Mouse (Mus musculus) cerebellum, adult 9-10 months (tissue): ENCODE data around the gene Folr2.

Experiments used
- DNase-seq: peaks from one replicate; pipeline ENCODE4 v3.0.0; 2022

Folr2 gene

DNA sequence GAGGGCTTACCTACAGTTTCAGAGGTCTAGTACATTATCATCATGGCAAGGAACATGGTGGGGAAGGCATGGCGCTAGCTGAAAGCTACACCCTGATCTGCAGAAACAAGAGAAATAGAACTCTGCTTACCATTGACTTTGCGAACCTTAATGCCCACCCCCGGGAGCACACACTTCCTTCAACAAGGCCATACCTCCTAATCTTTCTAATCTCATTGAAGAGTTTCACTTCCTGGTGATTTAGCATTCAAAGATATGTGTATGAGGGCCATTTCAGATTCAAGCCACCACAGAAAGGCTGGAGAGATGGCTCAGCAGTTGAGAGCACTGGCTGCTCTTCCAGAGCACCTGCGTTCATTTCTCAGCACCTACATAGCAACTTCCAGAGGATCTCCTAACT lies at the start of gene Folr2:
Gene Folr2, minus strand, starts transcription at position 101 of the 400 bp plus-strand sequence.
- DNase-seq: no peak

DNA sequence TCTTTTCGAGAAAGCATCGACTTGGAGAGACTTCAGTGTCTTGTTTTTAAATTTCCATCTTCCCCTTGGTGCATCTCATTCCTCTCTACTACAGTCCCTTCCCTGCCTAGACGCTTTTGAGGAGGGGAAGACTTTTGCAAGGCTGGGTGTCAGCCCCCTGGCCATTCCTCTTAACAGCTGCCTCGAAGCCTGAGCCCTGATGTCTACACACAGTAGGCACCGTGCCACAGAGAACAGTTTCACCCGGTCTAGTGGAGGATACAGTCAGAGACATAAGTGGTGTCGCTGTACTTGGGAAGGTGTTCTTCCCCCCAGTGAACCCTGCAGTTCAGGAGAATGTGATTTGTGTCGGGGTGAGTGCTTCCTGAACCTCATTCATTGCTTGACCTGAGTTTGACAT lies 49.7 kb upstream of the Folr2 start:
- DNase-seq: no peak

DNA sequence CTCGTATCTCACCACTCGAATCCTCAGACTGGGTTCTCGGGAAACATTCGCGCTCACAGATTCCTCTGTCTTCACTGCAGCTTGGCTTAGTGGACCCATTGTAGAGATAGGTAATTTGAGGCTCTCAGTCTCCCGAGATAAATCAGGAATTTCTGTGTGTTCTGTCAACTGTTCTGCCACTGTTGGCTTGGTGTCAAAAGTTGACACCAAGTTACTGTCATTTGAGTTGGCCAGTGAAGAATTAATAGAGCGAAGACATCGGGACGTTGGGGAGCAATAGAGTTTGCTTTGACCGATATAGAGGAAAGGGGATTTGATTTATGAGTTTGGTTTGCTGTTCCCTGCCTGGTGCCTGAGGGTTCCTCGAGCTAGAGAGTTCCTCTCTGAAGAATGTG lies 49.3 kb upstream of the Folr2 start, which contains the start of gene Tomt:
Gene Tomt, minus strand, starts transcription at position 73 of the 395 bp plus-strand sequence.
- DNase-seq: no peak

DNA sequence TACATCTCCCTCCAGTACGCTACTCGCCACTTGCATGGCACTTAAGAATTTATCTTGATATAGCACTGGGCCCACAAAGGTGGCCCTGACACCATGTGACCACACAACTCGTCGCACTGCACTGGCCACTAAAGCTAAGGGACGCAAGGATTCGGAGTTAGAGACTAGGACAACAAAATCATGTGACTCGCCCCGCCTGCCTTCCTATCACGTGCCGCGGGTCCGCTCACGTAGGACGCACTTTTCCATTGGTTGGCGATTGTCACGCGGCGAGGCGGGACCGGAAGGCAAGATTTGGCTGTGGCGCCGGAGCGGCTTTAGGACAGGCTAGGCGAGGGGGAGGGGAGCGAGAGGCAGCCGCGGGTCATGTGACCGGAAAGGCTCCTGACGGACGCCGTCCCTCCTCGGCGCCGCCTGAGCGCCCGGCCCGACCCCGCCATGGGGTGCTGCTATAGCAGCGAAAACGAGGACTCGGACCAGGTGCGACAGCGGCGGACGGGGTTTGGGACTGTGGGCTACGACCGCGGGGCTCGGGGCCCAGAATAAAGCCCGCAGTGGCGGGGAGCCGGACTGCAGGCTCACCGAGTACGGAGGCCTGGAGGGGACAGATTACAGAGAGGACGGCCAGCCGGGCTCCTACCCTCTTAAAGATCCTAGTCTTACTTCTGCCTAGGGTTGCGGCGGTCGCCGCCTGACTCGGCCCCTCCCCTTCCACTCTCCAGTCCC lies 48.7 kb upstream of the Folr2 start, which contains the start of gene Lamtor1:
Gene Lamtor1, plus strand, starts transcription at position 344 of the 726 bp plus-strand sequence.
- DNase-seq: peak; percentile 99

DNA sequence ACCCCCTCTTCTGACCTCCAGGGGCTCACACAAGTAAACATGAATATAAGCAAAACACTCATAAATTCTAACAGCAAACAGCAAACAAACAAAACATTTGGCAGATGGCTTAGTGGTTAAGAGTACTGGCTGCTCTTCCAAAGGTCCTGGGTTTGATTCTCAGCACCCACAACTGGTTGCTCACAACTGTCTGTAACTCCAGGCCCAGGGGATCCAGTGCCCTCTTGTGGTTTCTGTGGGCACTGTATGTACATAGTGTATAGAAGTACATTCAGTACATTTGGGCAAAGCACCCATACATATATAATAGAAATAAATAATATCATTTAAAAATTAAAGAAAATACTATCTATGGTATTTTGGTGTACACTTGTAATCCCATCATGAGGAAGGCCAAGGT lies 45.9 kb upstream of the Folr2 start:
- peak; percentile 31 for DNase-seq

DNA sequence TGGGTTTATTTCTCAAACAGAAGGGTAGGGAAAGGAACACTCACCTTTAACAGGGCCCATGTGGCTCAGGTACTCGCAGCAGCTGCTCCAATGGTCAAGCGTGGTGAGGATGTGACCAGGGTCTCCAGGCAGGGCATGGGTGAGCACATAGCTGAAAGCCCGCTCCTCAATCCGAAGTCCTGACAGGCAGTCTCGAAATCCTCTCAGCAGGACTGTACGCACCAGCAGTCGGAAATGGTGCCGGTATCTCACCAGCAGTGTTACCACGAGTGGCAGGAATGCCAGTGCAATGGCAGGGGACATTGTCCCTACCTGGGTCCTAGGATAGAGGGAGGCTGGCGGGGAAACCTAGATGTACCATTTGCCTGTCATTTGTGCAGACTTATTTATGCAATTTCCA lies 45.0 kb upstream of the Folr2 start:
- DNase-seq: peak; percentile 28

DNA sequence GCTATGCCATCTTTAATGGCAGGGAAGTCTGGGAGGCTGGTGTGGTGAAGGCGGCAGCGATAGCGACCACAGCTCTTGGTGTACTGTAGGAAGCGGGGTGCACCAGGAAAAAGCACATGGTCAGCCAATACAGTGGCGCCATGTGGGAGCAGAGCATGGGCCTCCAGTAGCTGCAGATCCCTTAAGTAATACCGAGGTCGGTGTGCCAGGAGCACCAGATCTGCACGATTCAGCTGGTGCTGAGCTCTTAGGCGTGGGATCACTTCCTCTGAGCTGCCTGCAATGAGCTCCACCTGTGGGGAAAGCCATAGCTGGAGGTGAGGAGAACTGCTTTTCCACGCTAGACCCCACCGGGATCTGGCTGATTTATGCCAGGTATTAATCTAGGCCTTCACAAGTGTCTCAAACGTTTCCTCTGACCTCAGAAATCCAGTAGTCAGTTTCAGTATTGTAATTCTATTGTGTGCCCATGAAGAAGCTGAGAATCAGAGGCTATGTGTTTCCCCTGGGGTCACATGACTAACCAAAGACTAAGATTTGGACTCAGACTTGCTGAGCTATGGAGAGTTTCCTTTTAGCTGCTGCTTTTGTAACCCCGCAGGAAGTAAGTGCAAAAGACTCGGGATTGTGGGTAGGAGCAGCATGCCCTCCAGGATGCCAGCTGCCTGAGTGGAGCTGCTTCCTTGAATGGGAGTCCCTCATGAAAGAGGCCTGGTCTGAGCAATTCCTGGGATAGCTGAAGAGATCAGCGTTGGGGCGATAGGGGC lies 43.5 kb upstream of the Folr2 start:
- no peak for DNase-seq

DNA sequence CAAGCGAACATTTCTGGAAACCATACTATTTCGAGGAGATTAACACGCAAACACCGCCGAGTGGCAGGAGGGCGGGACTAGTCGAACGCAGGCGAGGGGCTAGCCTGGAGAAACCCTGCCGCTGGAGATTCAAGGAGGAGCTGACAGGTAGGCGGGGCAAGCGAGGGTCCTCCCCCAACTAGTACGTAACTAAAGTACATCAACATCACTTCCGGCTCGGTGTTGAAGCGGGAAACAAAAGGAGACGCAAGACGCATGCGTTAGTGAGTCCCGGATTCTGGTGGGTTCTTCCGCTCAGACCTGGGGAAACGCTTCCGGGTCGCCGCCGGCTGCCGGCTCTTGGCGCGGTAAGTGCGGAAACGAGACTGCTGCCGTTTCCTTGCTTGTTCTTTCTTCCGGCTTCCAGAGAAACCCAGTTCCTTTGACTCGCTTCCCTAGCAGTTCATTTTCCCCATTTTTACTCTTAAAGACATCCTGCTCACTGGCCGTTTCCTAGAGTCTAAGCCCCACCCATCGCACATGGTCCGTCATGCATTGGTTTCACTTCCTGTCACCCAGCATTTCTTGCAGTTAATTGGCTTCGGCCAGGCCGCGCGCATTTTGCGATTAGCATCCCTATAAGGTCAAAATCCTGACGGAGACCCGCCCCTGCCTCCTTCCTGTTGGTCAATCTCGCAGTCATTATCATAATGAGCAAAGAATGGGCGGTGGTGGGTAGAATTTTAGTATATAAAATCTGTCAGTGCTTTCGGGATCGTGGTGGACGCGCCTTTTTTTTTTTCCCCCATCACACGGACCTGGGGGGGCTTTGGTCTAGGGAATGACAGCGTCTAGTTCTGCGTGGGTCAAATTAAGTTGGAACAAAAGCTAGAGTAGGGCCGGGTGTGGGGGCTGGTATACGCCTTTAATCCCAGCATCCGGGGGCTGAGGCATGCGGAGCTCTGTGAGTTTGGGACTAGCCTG lies 39.4 kb upstream of the Folr2 start:
- peak; percentile 99 for DNase-seq

DNA sequence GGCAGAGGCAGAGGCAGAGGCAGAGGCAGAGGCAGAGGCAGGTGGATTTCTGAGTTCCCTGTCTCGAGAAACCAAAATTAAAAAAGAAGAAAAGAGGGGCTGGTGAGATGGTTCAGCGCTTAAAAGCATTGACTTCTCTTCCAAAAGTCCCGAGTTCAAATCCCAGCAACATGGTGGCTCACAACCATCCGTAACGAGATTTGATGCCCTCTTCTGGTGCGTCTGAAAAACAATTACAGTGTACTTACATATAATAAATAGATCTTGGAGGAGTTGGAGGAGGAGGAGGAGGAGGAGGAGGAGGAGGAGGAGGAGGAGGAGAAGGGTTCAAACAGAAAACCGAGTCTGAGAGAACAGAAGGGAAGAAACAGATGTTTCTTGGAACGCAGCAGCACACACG lies 38.7 kb upstream of the Folr2 start:
- DNase-seq: no peak

DNA sequence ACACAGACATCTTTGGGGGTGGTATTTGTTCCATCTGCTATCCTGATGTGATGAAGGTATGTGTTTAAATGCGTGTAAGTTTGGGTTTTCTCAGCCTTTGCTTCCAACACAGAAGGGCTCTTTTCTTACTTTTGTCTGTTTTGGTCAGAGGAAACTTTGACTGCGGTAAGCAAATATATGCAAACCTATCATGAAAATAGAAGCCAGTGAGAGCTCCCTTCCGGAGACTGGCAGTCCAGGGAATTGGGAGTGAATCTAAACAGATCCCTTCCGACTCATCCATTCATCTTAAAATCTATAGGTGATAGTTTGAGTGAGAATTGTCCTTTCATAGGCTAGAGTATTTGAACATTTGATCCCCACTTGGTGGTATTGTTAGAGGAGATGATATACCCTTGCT lies 31.5 kb upstream of the Folr2 start:
- no peak for DNase-seq

DNA sequence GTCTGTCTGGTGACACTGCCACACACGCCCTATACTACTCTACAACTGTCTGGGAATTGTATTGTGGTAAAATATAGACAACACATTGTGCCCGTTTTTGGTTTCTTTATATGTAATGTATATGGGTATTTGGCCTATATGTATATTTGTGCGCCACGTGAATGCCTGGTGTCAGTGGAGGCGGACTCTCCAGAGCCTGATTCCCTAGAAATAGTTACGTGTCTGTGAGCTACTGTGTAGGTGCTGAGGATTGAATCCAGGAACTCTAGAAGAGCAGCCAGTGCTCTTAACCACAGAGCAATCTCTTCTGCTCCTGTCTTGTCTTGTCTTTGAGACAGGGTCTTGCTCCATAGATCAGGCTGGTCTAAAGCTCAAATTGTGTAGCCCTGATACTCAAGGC lies 29.3 kb upstream of the Folr2 start:
- no peak for DNase-seq

DNA sequence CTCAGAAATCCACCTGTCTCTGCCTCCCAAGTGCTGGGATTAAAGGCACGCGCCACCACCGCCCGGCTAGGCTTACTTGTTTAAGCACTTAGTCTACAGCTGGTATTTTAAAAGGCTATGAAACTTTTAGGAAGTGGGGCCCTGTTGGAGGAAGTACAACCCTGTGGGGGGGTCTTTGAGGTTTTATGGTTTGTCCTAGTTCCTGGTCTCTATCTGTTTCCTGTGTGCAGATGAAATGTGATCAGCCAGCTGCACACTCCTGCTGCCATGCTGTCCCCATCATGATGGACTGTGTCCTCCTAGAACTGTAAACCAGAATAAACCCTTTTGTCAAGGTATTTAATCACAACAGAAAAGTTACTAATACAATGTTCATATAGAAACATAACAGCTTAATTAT lies 27.2 kb upstream of the Folr2 start:
- DNase-seq: no peak

DNA sequence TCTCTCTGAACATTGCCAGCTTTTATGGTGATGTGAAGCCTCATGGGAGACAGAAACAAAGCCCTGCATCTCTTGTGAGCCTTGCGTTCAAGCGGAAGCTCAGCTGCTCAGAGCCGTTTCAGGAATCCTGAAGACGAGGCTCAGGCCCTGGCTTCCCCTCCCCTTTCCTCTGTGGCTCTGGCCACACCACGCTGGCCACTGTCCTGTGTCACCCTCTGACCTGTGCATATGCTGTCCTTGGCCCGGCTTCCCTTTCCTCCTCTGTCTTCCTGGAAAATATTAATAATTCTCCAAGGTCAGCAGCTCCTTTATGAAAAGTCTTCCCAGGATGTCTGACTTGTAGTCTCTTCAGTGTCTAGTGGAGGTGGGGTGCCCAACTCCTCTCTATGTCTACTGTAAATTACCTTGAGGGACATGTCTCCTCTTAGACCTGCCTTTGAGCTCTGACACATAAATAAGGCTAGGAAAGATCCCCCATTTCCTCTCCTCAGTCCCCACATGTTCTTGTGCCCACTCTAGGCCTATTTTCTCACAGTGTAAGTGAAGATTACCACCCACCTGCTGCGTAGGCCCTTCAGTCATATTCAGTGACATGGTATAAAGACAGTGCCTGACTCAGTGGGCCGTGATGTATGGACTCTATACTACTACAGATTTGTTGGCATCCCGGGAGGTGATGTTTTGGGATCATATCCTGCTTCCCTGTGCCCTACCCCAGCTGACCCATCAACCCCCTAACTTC lies 25.6 kb upstream of the Folr2 start:
- DNase-seq: no peak

DNA sequence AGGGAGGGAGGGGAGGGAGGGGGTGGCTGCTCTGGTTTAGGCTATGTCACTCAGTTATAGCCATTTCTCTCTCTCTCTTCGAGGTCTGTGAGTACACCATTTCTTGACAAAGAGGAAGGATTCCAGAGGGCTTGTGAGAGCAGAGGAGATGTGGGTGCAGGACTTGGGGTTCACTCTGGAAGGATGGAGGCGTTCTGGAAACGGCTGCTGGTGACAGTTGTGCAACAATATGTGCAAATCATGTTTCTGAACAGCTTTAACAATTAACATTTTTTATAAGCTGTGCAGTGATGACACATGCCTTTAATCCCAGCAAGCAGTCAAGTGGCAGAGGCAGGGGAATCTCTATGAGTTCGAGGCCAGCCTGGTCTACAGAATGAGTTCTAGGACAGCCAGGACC lies 23.9 kb upstream of the Folr2 start:
- no peak for DNase-seq

DNA sequence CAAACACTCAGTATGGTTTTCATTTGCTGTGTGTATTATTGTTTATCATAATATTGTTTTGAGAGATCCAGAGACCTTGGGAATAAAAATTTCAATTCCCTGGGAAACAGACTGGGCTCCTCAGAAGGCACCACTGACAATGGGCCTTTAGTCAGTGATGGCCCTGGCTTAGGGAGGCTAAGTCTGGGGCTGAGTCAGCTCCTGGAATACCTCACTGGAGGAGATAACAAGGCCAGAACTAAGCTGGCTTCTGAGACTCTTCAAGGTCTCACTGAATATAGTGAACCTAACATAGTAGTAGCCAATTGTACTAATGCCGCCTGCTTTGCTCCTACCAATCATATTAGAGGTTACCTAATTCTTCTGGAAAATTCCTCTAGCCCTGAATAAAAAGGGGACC lies 19.0 kb upstream of the Folr2 start:
- no peak for DNase-seq

DNA sequence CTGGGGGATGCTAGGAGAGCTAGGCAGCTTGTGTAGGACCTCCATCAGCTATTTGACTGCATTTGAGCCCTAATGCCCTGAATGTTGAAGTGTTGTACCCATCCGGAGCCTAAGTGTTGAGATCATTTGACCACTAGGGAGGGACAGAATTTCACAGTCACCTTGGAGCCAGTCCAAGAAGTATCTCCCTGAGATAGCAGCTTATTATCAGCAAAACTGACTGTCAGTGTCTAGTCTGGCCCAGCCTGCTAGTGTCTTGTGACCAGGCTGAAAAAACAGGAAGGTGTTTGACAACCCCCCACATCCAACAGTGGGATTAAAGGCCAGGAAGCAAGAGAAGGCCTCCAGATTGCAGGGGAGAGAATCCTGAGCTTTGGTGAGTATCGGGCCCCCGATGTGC lies 14.3 kb upstream of the Folr2 start:
- no peak for DNase-seq

DNA sequence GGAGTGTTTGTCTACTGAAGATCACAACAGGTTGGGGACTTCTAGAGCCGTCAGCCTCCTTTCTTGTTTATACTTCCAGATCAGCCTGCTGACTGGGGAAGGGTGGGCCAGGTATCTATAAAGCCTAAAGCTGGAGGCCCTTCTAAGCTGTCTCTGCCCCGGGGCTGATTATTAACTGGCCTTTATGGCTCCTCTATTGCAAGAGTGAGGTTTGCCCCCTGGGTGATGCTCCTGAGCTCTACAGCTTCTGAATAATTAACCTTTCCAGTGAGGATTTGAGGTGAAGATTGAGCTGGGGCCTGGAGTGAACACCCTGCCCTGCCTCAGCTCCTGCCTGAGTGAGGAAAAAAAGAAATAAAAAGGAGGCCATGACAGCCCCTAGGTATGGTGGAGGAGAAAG lies 13.6 kb upstream of the Folr2 start, which contains the start of gene Folr1:
Gene Folr1, minus strand, starts transcription at position 160 of the 400 bp plus-strand sequence.
- no peak for DNase-seq

DNA sequence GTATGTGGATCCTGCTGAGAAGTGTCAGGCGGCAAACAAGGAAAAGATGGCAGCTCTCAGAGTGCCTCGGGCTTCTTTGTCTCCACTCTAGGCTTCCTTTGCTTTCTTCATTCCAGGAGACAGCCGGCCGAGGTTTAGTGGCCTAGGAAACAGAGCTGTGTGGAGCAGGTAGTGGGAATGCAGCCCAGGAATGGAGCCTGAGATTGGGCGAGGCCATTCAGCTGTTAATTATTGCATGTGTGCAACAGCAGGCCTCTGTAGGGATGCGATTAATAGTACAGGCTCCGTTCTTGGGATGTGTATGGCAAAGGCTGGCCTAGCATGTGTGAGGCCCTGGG lies 12.1 kb upstream of the Folr2 start:
- no peak for DNase-seq

DNA sequence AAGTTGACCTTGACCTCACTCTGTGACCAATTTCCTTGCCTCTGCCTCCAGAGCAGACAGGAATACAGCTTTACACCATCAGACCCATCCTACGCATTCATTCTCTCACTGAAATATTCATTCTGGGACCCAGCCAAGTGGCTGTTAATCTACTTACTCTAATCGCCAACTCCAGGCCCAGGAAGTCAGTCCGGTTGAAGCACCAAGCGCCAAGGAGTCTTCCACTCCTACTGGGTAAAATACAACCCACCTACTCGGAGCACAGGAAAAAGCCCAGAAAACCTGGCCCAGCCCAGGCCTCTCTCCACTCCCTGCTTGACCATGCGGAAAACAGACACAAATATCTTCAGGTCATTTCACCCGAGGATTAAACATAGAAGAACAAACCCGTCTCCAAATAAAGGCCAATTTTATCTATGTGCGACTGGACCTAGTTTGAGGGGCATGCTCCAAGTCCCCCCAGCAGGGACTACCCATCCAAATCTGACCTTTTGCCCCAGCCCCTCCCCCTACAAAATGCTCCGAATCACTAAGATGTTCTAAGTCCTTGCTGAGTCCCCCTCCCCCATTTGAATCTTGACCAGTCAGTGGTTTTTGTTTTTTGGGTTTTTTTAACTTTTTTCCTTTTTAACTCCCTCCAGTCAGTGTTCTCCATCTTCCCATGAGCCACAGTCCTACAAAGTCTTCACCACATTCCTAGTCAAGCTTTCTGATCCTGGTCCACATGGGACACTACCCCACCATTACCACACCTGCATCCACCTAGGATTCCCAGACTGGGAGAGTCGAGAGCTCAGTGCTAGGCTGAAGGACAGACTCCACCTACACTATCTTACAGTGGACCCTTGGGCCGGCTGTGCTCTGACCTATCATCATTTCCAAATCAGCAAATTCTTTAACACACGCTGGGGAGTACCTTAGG lies 11.5 kb upstream of the Folr2 start:
- DNase-seq: no peak

DNA sequence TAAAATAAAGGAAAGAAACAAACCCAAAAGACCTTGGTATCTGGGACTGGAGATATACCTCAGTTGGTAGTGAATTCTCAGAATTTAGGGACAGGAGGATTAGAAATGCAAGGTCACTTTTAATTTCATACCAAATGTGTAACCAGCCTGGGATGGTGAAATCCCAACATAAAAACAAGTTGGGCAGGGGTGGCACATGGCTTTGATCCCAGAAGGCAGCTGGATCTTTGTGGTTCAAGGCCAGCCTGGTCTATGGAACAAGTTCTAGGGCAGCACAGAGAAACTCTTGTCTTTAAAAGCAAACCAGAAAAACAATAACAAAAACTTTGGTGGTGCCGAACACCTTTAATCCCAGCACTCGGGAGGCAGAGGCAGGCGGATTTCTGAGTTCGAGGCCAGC lies 10.5 kb upstream of the Folr2 start:
- DNase-seq: no peak

DNA sequence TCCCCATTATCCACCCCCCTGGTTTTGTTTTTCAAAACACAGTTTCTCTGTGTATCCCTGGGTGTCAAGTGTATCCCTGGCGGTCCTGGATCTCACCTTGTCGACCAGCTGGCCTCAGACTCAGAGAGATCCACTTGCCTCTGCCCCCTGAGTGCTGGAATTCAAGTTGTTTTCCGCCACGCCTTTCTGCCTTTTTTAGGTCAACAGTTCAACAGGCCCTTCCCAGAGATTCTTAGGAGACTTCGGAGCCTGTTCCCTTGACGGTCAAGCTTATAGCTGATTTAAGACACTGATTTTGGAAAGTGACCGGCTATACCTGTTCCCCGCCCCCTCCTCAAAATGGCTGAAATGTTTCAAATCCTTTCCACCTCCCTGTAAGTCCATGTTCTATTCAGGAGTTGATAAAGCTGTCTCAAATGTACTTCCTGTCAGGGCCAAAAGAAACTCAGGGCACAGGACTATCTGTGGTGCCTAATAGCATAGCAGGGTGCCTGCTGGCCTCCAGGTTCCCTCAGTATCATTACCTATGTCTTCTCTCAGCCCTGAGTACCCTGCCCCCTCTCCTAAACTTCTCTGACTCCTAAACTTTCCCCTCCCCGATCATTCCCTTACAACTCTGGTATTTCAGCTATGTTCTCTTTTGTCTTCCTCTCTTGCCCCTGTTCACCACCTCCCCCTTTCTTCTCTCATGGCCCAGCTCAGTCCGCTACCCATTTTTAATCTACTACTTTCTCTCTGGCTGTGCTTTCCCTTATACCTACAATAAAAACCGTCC lies 9.7 kb upstream of the Folr2 start:
- no peak for DNase-seq
